Mouse (Mus musculus): Measurements from ENCODE around the gene Zmynd15. TPM values are rescaled to one million over a fixed set of nuclear protein-coding genes. Genes with fewer than 3 reads are reported as not detected.

The Zmynd15 gene
- 0.55 and 0.74 TPM in 2 replicates for polyA plus RNA-seq (2015; fragmentation: Nextera tagmentation; extraction: Ambion mirVana)

DNA sequence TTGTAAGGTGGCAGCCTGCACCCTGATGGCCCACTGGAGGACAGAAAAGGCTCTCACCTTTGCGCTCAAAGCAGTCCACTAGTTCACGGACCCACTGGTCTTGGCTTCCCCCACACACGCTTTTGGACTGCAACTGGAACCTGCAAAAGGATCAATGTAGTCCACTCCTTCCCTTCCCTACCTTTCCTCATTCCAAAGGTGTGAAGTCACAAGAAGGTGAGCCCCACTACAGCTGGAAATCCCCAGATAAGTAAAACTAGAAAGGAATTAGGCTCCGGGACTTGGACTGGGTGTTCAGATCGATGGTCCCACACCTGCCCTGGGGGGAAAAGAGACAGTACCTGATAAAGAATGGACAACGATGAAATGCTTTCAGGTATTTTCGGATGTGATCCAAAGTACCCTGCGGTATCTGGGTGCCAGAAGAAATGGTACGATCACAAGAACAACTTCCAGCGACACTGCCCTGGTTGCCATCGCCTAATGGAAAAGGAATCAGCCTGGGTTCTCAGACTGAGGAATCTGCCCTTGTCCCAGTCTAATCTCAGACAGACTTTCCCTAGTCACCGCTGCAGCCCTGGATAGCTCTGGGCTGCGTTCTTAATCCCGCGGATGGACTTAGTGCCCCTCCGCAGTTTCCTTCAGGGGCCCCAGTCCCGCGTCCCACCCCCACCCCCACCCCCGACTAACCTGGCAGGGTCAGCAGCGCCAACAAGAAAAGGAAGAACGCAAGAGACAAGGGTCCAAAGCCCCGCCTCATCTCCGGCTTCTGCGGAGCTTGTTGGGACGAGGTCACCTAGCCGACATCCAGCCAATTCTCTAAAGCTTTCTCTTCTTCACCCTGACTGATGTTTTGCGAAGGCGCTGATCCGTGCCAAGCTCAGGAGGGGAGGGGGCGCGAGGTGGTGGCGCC is at the start of gene Zmynd15:
TSS of gene Zmynd15 (plus strand) at position 746 of the 913 bp plus-strand sequence.

DNA sequence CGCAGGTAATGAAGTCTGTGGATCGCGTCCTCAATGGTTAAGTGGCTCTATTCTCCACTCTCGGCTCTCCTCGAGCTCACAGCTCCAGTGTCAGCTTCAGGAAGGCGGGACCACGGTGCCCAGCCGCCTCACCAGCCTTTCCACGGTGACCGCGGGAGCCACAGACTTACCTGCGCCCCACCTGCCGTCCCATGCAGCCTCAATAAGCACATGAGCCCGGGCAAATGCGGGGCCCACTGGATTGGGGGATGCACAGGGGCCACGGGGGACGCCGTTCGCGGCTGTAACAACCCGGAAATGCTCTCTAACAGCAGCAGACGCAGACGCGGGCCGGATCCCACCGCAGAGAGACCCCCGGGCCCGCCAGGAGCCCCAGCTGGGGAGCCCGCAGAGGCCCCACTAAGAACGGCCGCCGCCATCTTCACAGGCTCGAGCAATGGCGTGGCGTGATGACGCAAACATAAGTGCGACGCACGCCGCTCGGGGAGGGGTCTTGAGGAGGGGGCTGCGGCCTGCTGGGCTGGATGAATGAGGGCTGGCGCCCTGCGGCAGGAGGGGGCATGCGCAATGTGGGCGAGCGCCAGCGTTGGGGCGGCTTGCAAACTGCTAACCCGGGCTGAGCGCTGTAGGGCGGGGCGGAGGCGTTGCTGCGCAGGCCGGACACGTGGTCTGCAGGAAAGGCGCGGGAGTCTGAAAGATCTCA is 49.5 kb upstream of the Zmynd15 start, which contains the start of gene Pelp1:
TSS of gene Pelp1 (minus strand) at position 438 of the 703 bp plus-strand sequence.

DNA sequence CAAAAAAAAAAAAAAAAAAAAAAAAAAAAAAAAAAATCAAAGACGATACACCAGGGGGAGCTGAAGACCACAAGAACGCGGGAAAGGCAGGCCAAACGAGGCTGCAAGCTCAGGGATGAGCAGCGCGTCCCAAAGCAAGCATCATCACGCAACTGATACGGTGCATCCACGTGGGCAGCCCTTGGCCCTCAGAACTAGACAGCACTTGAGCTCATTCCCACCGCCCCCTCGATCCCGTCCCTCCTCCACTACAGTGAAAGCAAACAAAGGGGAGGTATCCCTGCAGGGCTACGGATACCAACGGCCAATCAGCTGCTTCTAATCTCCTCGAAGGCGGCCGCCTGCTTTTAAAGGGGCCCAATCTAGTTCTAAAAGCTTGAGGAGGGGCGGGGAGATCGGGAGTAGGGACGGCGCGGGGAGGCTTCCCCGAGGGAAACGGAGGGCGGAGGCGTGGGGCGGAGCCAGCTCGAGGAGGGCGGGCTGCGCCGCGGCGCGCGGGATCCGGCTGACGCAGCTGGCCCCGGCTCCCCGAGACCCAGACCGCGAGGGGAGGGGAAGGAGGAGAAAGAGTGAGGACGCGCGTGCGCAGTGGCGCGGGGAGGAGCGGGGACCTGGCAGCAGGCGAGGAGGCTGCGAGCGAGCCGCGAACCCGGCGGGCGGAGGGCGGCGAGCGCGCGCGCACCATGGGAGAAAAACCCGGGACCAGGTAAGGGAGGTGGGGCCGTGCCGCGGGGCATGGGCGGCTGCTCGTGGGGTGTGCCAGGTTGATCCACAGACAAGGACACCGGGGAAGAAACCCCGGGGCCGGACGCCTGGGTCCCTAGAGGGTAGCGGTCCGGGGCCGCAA is 27.0 kb upstream of the Zmynd15 start, which contains the start of gene Arrb2:
TSS of gene Arrb2 (plus strand) at position 588 of the 847 bp plus-strand sequence.

DNA sequence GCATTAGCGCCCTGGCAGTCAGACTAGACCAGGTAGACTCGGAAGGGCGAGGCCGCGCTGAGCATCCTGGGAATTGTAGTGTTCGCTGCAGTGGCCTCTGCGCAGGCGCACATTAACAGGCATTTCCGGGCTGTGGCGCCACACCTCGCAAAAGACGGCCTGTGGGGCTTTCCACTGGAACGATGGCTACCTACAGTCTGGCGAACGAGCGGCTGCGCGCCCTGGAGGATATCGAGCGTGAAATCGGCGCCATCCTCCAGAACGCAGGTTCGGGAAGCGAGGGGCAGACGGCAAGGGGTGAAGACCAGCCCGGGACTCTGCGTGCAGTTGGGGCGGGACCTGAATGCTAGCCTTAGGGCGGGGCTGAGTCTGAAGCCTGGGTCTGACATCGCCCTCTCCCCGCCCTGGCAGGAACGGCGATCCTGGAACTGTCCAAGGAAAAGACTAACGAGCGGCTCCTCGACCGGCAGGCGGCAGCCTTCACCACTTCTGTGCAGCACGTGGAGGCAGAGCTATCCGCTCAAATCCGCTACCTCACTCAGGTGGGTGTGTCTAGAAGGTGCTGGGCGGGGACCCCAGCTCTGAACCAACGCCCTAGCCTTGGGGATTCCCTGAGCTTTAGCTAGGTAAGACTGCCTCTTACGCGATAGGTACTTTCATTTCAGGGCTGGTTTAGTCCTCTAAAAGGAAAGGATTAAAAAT is 7.3 kb upstream of the Zmynd15 start, which contains the start of gene Med11:
TSS of gene Med11 (plus strand) at position 123 of the 702 bp plus-strand sequence.

DNA sequence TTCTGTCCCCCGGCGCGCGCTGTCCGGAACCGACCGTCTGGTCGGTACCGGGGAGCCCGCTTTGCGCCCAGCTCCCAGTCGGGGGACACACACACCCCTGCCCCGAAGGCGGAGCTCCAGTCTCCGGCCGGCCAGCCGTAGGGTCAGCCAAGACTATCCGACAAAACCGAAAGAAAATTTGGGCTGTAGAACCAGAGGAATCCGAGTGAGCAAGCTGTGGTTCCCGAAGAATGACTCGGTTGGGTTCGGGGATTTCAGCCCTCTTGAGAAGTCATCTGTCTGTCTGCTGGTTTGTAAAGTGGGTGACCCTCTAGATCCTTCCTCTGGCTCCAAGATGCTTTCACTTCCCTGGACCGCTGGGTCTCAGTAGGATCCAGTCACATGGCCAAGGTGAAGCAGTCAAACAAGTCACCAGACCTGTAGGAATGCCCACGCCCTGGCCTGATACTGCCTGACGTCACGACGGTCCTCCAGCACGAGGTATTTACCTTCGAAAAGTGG is 418 bp downstream of the Zmynd15 start, which contains the start of gene Cxcl16:
TSS of gene Cxcl16 (minus strand) at position 384 of the 501 bp plus-strand sequence.

DNA sequence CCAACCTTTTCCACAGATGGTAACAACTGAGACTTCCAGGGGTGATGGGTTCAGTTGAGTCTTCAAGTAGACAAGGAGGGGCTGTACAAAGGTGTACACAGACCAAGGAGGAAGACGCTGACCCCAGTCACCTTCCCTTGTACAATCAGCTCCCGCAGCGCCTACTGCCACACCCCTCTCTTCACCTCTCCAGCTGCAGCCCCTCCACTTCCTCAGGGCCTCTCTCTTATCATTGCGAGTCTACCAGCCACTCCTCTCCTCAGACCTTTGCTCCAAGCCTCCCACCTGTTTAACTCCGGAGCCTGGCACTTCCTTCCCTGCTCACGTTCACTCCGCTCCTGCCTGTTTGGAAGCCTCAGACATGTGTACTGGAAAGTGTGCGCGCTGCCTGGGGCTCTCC is 45.7 kb downstream of the Zmynd15 start, which contains the start of gene Tm4sf5:
TSS of gene Tm4sf5 (plus strand) at position 275 of the 400 bp plus-strand sequence.

DNA sequence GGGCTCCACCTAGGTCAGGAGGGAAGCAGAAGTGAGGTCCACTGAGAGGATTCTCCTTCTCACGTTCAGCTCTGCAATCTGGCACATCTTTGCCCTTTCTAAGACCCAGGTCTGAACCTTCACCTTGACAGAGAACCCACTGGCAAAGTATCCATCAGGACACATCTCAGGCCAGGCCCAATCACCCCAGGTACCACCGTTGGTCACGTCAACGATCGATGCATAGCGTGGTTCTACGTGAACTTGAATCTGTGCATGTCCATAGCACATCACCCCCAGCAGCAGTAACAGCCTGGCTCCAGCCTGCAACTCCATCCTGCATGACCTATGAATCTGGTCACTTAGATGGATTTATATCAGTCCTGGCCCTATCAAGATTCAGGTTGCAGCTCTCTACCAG is 55.1 kb downstream of the Zmynd15 start, which contains the start of gene Vmo1:
TSS of gene Vmo1 (minus strand) at position 329 of the 400 bp plus-strand sequence.

Small RNA genes lying within 50 kb of the gene (microRNA-seq; reads per million reads assigned to microRNA genes)
- not detected for gene Mir7115

Other genes with a start within 250 kb of the Zmynd15 start
- 0.87 and 1.5 TPM in 2 replicates for gene Slc16a11, start 246.7 kb upstream of the Zmynd15 start, polyA plus RNA-seq (2015; fragmentation: Nextera tagmentation; extraction: Ambion mirVana)
- 3.1 and 4.4 TPM in 2 replicates for gene Slc16a13, start 238.4 kb upstream of the Zmynd15 start, polyA plus RNA-seq (2015; fragmentation: Nextera tagmentation; extraction: Ambion mirVana)
- 3.7 and 4.7 TPM in 2 replicates for gene Bcl6b, start 229.6 kb upstream of the Zmynd15 start, polyA plus RNA-seq (2015; fragmentation: Nextera tagmentation; extraction: Ambion mirVana)
- gene 0610010K14Rik, start 221.5 kb upstream of the Zmynd15 start, polyA plus RNA-seq (2015; fragmentation: Nextera tagmentation; extraction: Ambion mirVana) = 95.7 and 103 TPM in 2 replicates
- 6.7 and 7.6 TPM in 2 replicates for gene Gm21988, start 219.6 kb upstream of the Zmynd15 start, polyA plus RNA-seq (2015; fragmentation: Nextera tagmentation; extraction: Ambion mirVana)
- gene Rnasek, start 219.6 kb upstream of the Zmynd15 start, polyA plus RNA-seq (2015; fragmentation: Nextera tagmentation; extraction: Ambion mirVana) = 285 and 308 TPM in 2 replicates
- 2.3 and 3.6 TPM in 2 replicates for gene Alox12, start 204.1 kb upstream of the Zmynd15 start, polyA plus RNA-seq (2015; fragmentation: Nextera tagmentation; extraction: Ambion mirVana)
- gene Alox12e, start 136.8 kb upstream of the Zmynd15 start, polyA plus RNA-seq (2015; fragmentation: Nextera tagmentation; extraction: Ambion mirVana) = 0.16 and 0.17 TPM in 2 replicates
- gene Alox15, start 107.4 kb upstream of the Zmynd15 start, polyA plus RNA-seq (2015; fragmentation: Nextera tagmentation; extraction: Ambion mirVana) = 0.71 and 1.2 TPM in 2 replicates
- 13.3 and 16.2 TPM in 2 replicates for gene Pelp1, start 49.4 kb upstream of the Zmynd15 start, polyA plus RNA-seq (2015; fragmentation: Nextera tagmentation; extraction: Ambion mirVana)
- 8.3 and 12.3 TPM in 2 replicates for gene Arrb2, start 26.8 kb upstream of the Zmynd15 start, polyA plus RNA-seq (2015; fragmentation: Nextera tagmentation; extraction: Ambion mirVana)
- gene Med11, start 7.5 kb upstream of the Zmynd15 start, polyA plus RNA-seq (2015; fragmentation: Nextera tagmentation; extraction: Ambion mirVana) = 25.1 and 27.3 TPM in 2 replicates
- 11.8 and 17.9 TPM in 2 replicates for gene Cxcl16, start 551 bp downstream of the Zmynd15 start, polyA plus RNA-seq (2015; fragmentation: Nextera tagmentation; extraction: Ambion mirVana)
- 2.0 and 2.8 TPM in 2 replicates for gene Tm4sf5, start 45.8 kb downstream of the Zmynd15 start, polyA plus RNA-seq (2015; fragmentation: Nextera tagmentation; extraction: Ambion mirVana)
- 0.58 and 0.60 TPM in 2 replicates for gene Vmo1, start 55.2 kb downstream of the Zmynd15 start, polyA plus RNA-seq (2015; fragmentation: Nextera tagmentation; extraction: Ambion mirVana)
- gene Gltpd2, start 59.8 kb downstream of the Zmynd15 start, polyA plus RNA-seq (2015; fragmentation: Nextera tagmentation; extraction: Ambion mirVana) = 0.30 and 0.48 TPM in 2 replicates
- 523 and 588 TPM in 2 replicates for gene Psmb6, start 65.9 kb downstream of the Zmynd15 start, polyA plus RNA-seq (2015; fragmentation: Nextera tagmentation; extraction: Ambion mirVana)
- gene Gm40193, start 73.5 kb downstream of the Zmynd15 start, polyA plus RNA-seq (2015; fragmentation: Nextera tagmentation; extraction: Ambion mirVana) = not detected in 2 replicates
- 11.7 and 12.5 TPM in 2 replicates for gene Pld2, start 80.6 kb downstream of the Zmynd15 start, polyA plus RNA-seq (2015; fragmentation: Nextera tagmentation; extraction: Ambion mirVana)
- 6.9 and 7.3 TPM in 2 replicates for gene Mink1, start 103.4 kb downstream of the Zmynd15 start, polyA plus RNA-seq (2015; fragmentation: Nextera tagmentation; extraction: Ambion mirVana)
- not detected in 2 replicates for gene 4930544D05Rik, start 156.4 kb downstream of the Zmynd15 start, polyA plus RNA-seq (2015; fragmentation: Nextera tagmentation; extraction: Ambion mirVana)
- 0.57 and 0.93 TPM in 2 replicates for gene Chrne, start 159.8 kb downstream of the Zmynd15 start, polyA plus RNA-seq (2015; fragmentation: Nextera tagmentation; extraction: Ambion mirVana)
- 0.14 and 0.31 TPM in 2 replicates for gene Gp1ba, start 179.7 kb downstream of the Zmynd15 start, polyA plus RNA-seq (2015; fragmentation: Nextera tagmentation; extraction: Ambion mirVana)
- 54.3 and 65.0 TPM in 2 replicates for gene Rnf167, start 187.8 kb downstream of the Zmynd15 start, polyA plus RNA-seq (2015; fragmentation: Nextera tagmentation; extraction: Ambion mirVana)
- gene Slc25a11, start 188.0 kb downstream of the Zmynd15 start, polyA plus RNA-seq (2015; fragmentation: Nextera tagmentation; extraction: Ambion mirVana) = 107 and 111 TPM in 2 replicates
- 2,757 and 3,152 TPM in 2 replicates for gene Pfn1, start 195.2 kb downstream of the Zmynd15 start, polyA plus RNA-seq (2015; fragmentation: Nextera tagmentation; extraction: Ambion mirVana)
- 94.5 and 97.9 TPM in 2 replicates for gene Eno3, start 197.8 kb downstream of the Zmynd15 start, polyA plus RNA-seq (2015; fragmentation: Nextera tagmentation; extraction: Ambion mirVana)
- 132 and 135 TPM in 2 replicates for gene Spag7, start 210.0 kb downstream of the Zmynd15 start, polyA plus RNA-seq (2015; fragmentation: Nextera tagmentation; extraction: Ambion mirVana)
- gene Camta2, start 228.7 kb downstream of the Zmynd15 start, polyA plus RNA-seq (2015; fragmentation: Nextera tagmentation; extraction: Ambion mirVana) = 10.6 and 12.4 TPM in 2 replicates
- 1.3 and 2.4 TPM in 2 replicates for gene Inca1, start 240.7 kb downstream of the Zmynd15 start, polyA plus RNA-seq (2015; fragmentation: Nextera tagmentation; extraction: Ambion mirVana)
- gene Kif1c, start 241.1 kb downstream of the Zmynd15 start, polyA plus RNA-seq (2015; fragmentation: Nextera tagmentation; extraction: Ambion mirVana) = 4.8 and 5.8 TPM in 2 replicates